Mouse (Mus musculus): ENCODE data around the gene Cyp11a1. TPM values are rescaled to one million over a fixed set of nuclear protein-coding genes. Genes with fewer than 3 reads are reported as not detected.

Cyp11a1 gene
- polyA plus RNA-seq, 1 experiment, result 0.45 TPM

DNA sequence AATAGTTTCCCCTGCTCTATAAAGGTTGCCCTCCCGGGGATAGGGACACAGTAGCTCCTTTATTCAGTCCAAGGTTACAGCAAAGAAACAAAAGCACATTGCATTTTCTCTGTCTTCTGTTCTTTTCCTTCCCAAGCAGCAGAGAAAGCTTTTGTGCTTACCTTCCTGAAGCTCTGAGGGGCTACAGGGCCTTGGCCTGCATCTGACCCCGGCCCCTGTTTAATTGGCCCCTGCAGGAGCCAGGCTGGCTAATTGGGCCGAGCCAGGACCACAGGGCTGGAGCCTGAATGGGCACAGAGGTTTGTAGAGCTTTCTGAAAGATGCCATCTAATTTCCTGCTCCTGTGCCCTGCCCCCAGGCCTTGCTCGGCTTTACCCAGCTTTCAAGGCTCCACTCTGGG lies 34.8 kb downstream of the Cyp11a1 start:
- Histone ChIP-seq H3K4me3 (ENCODE audit: low read depth, low read length) (no peak overlapping the region), H3K27me3 (ENCODE audit: control insufficient read depth, insufficient read depth, low read length, poor library complexity, severe bottlenecking) (no peaks in the 10 kb centered on the region), H3K27ac (ENCODE audit: insufficient read depth, low read length) (no peak overlapping the region), H3K9ac (ENCODE audit: low read depth, poor library complexity, severe bottlenecking) (no peak overlapping the region), H3K4me1 (ENCODE audit: control insufficient read depth, insufficient read depth, low read length) (peaks cover 7% of the 10 kb centered on the region), H3K9me3 (replicated peaks; ENCODE audit: control insufficient read depth, insufficient read depth, low read length, poor library complexity, severe bottlenecking) (no peaks in the 10 kb centered on the region), H3K36me3 (ENCODE audit: control insufficient read depth, insufficient read depth, low read length, poor library complexity, severe bottlenecking) (no peaks in the 10 kb centered on the region)
- TF ChIP-seq CTCF (IDR thresholded peaks at IDR 0.05; ENCODE audit: low read depth, low read length) (no peak), EP300 (IDR thresholded peaks at IDR 0.05; ENCODE audit: insufficient read depth, low read depth, low read length) (no peak), POLR2A (IDR thresholded peaks at IDR 0.05; ENCODE audit: insufficient read depth, low read length) (no peak)

GRCm38 (mm10) chr9:58042391-58042790 lies 36.2 kb downstream of the Cyp11a1 start:
- no peak for TF ChIP-seq CTCF (IDR thresholded peaks at IDR 0.05; ENCODE audit: low read depth, low read length)
- TF ChIP-seq EP300 (IDR thresholded peaks at IDR 0.05; ENCODE audit: insufficient read depth, low read depth, low read length), result no peak
- no peak for TF ChIP-seq POLR2A (IDR thresholded peaks at IDR 0.05; ENCODE audit: insufficient read depth, low read length)

GRCm38 (mm10) chr9:58043496-58044017 lies 37.3 kb downstream of the Cyp11a1 start:
- Histone ChIP-seq H3K9ac (ENCODE audit: low read depth, poor library complexity, severe bottlenecking) (no peak overlapping the region), H3K27ac (ENCODE audit: insufficient read depth, low read length) (no peak overlapping the region), H3K4me3 (ENCODE audit: low read depth, low read length) (no peak overlapping the region)

More at GRCm38 (mm10) chr9:58042391-58042790, 36.2 kb downstream of the Cyp11a1 start:
- H3K36me3 ChIP-seq (ENCODE audit: control insufficient read depth, insufficient read depth, low read length, poor library complexity, severe bottlenecking), result no peaks in the 10 kb centered on the region
- H3K9me3 ChIP-seq (replicated peaks; ENCODE audit: control insufficient read depth, insufficient read depth, low read length, poor library complexity, severe bottlenecking), result no peaks in the 10 kb centered on the region
- peaks cover 7% of the 10 kb centered on the region for H3K4me1 ChIP-seq (ENCODE audit: control insufficient read depth, insufficient read depth, low read length)
- H3K27me3 ChIP-seq (ENCODE audit: control insufficient read depth, insufficient read depth, low read length, poor library complexity, severe bottlenecking), result no peaks in the 10 kb centered on the region
- H3K27ac ChIP-seq (ENCODE audit: insufficient read depth, low read length), result no peak overlapping the region
- H3K4me3 ChIP-seq (ENCODE audit: low read depth, low read length), result no peak overlapping the region
- H3K9ac ChIP-seq (ENCODE audit: low read depth, poor library complexity, severe bottlenecking), result no peak overlapping the region

GRCm38 (mm10) chr9:58044828-58045227 lies 38.6 kb downstream of the Cyp11a1 start:
- Histone ChIP-seq H3K9me3 (replicated peaks; ENCODE audit: control insufficient read depth, insufficient read depth, low read length, poor library complexity, severe bottlenecking) (no peaks in the 10 kb centered on the region), H3K27me3 (ENCODE audit: control insufficient read depth, insufficient read depth, low read length, poor library complexity, severe bottlenecking) (no peaks in the 10 kb centered on the region), H3K27ac (ENCODE audit: insufficient read depth, low read length) (no peak overlapping the region), H3K4me1 (ENCODE audit: control insufficient read depth, insufficient read depth, low read length) (peaks cover 7% of the 10 kb centered on the region), H3K36me3 (ENCODE audit: control insufficient read depth, insufficient read depth, low read length, poor library complexity, severe bottlenecking) (no peaks in the 10 kb centered on the region), H3K4me3 (ENCODE audit: low read depth, low read length) (0 out of 2 replicates have a peak overlapping the region, but pooled peaks have one; percentile 4), H3K9ac (ENCODE audit: low read depth, poor library complexity, severe bottlenecking) (no peak overlapping the region)
- TF ChIP-seq CTCF (IDR thresholded peaks at IDR 0.05; ENCODE audit: low read depth, low read length), result no peak
- no peak for TF ChIP-seq EP300 (IDR thresholded peaks at IDR 0.05; ENCODE audit: insufficient read depth, low read depth, low read length)
- TF ChIP-seq POLR2A (IDR thresholded peaks at IDR 0.05; ENCODE audit: insufficient read depth, low read length), result no peak

More at GRCm38 (mm10) chr9:58043496-58044017, 37.3 kb downstream of the Cyp11a1 start:
- Histone ChIP-seq H3K9me3 (replicated peaks; ENCODE audit: control insufficient read depth, insufficient read depth, low read length, poor library complexity, severe bottlenecking) (no peaks in the 10 kb centered on the region), H3K4me1 (ENCODE audit: control insufficient read depth, insufficient read depth, low read length) (peaks cover 7% of the 10 kb centered on the region), H3K36me3 (ENCODE audit: control insufficient read depth, insufficient read depth, low read length, poor library complexity, severe bottlenecking) (no peaks in the 10 kb centered on the region), H3K27me3 (ENCODE audit: control insufficient read depth, insufficient read depth, low read length, poor library complexity, severe bottlenecking) (no peaks in the 10 kb centered on the region)
- TF ChIP-seq CTCF (IDR thresholded peaks at IDR 0.05; ENCODE audit: low read depth, low read length) (no peak), EP300 (IDR thresholded peaks at IDR 0.05; ENCODE audit: insufficient read depth, low read depth, low read length) (no peak), POLR2A (IDR thresholded peaks at IDR 0.05; ENCODE audit: insufficient read depth, low read length) (no peak)

DNA sequence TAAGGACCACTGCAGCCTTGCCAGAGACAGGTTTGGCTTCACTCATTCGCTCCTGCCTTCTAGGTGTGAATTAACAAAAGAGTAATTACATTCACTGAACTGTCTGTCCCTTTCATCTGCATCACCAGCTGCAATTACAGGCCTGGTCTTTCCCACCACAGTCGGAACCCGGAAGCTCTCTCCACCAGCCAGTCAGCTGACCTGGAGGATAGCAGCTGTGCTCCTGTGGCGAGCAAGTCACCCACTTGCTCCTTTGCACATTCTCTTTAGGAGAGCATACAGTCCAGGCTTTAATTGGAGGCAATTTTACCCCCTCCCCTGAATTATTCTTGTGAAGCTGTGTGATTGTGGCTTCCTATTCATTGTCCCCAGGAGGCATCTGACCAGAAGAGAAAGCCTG lies 39.4 kb downstream of the Cyp11a1 start:
- TF ChIP-seq CTCF (IDR thresholded peaks at IDR 0.05; ENCODE audit: low read depth, low read length), result no peak
- no peak for TF ChIP-seq POLR2A (IDR thresholded peaks at IDR 0.05; ENCODE audit: insufficient read depth, low read length)
- no peak for TF ChIP-seq EP300 (IDR thresholded peaks at IDR 0.05; ENCODE audit: insufficient read depth, low read depth, low read length)
- Histone ChIP-seq H3K27ac (ENCODE audit: insufficient read depth, low read length) (no peak overlapping the region), H3K4me3 (ENCODE audit: low read depth, low read length) (no peak overlapping the region), H3K27me3 (ENCODE audit: control insufficient read depth, insufficient read depth, low read length, poor library complexity, severe bottlenecking) (no peaks in the 10 kb centered on the region), H3K9me3 (replicated peaks; ENCODE audit: control insufficient read depth, insufficient read depth, low read length, poor library complexity, severe bottlenecking) (no peaks in the 10 kb centered on the region), H3K36me3 (ENCODE audit: control insufficient read depth, insufficient read depth, low read length, poor library complexity, severe bottlenecking) (no peaks in the 10 kb centered on the region), H3K9ac (ENCODE audit: low read depth, poor library complexity, severe bottlenecking) (no peak overlapping the region), H3K4me1 (ENCODE audit: control insufficient read depth, insufficient read depth, low read length) (peaks cover 7% of the 10 kb centered on the region)

- H3K9ac ChIP-seq (ENCODE audit: low read depth, poor library complexity, severe bottlenecking), result no peak overlapping the region
- no peaks in the 10 kb centered on the region for H3K27me3 ChIP-seq (ENCODE audit: control insufficient read depth, insufficient read depth, low read length, poor library complexity, severe bottlenecking)
- TF ChIP-seq EP300 (IDR thresholded peaks at IDR 0.05; ENCODE audit: insufficient read depth, low read depth, low read length), result no peak
- TF ChIP-seq CTCF (IDR thresholded peaks at IDR 0.05; ENCODE audit: low read depth, low read length), result no peak
- TF ChIP-seq POLR2A (IDR thresholded peaks at IDR 0.05; ENCODE audit: insufficient read depth, low read length), result no peak
- peaks cover 7% of the 10 kb centered on the region for H3K4me1 ChIP-seq (ENCODE audit: control insufficient read depth, insufficient read depth, low read length)
- no peak overlapping the region for H3K4me3 ChIP-seq (ENCODE audit: low read depth, low read length)
- H3K9me3 ChIP-seq (replicated peaks; ENCODE audit: control insufficient read depth, insufficient read depth, low read length, poor library complexity, severe bottlenecking), result no peaks in the 10 kb centered on the region
- no peaks in the 10 kb centered on the region for H3K36me3 ChIP-seq (ENCODE audit: control insufficient read depth, insufficient read depth, low read length, poor library complexity, severe bottlenecking)
- H3K27ac ChIP-seq (ENCODE audit: insufficient read depth, low read length), result no peak overlapping the region
Measured at GRCm38 (mm10) chr9:58047061-58047460, 40.9 kb downstream of the Cyp11a1 start.
